Mouse (Mus musculus) testis, adult 2 months (tissue): ENCODE measurements around the gene Ephb6.

Experiments used
- CTCF ChIP-seq: fragments of 200-500 bp; IDR thresholded peaks from 2 replicates; pipeline ENCODE4 v1.5.1; 2012; ENCODE audit warnings: low read depth, mild to moderate bottlenecking, inconsistent platforms, low read length, moderate library complexity; ENCODE audit not compliant: control insufficient read depth, insufficient read depth, insufficient replicate concordance
- POLR2A ChIP-seq: fragments of 200-500 bp; IDR thresholded peaks from 2 replicates; pipeline ENCODE4 v1.6.1; 2012; ENCODE audit warnings: low read depth, mild to moderate bottlenecking, inconsistent platforms, low read length, moderate library complexity; ENCODE audit not compliant: control insufficient read depth

GRCm38 (mm10) chr6:41581295-41581694 is 24.0 kb upstream of the Ephb6 start:
- TF ChIP-seq POLR2A (no peak), CTCF (no peak)
